Mouse (Mus musculus): ENCODE data around the gene Flcn. TPM values are rescaled to one million over a fixed set of nuclear protein-coding genes. Genes with fewer than 3 reads are reported as not detected.

Gene Flcn
- polyA plus RNA-seq, 1 experiment from 2014 or later = 41.8 TPM

DNA sequence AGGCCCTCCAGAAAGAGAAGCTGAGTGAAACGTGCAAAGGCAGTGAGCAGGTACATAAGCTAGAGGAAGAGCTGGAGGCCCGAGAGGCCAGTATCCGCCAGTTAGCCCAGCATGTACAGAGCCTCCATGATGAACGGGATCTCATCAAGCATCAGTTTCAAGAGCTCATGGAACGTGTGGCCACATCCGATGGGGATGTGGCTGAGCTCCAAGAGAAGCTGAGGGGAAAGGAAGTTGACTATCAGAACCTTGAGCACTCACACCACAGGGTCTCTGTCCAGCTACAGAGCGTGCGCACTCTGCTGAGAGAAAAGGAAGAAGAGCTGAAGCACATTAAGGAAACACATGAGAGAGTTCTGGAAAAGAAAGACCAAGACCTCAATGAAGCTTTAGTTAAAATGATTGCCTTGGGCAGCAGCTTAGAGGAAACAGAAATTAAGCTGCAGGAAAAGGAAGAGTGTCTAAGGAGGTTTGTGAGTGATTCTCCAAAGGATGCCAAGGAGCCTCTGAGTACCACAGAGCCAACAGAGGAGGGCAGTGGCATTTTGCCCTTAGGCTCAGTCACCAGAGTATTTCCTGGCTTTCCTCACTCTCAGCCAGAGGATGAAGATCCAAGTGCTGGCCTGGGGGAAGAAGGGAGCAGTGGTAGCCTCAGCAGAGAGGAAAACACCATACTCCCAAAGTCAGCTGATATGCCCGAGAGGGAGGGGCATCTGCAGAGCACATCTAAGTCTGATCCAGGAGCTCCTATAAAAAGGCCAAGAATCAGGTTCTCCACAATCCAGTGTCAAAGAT lies 51.4 kb downstream of the Flcn start:
- Histone ChIP-seq H3K36me3 (peaks cover 89% of the 10 kb centered on the region), H3K9ac (replicated peaks) (no peak overlapping the region), H3K27ac (replicated peaks) (peak overlapping the region; percentile 54), H3K9me3 (replicated peaks) (no peaks in the 10 kb centered on the region), H3K27me3 (replicated peaks) (no peaks in the 10 kb centered on the region), H3K4me2 (no peak overlapping the region), H3K4me1 (peaks cover 26% of the 10 kb centered on the region), H3K4me3 (replicated peaks) (no peak overlapping the region)
- no peak for ATAC-seq (ENCODE audit: low FRiP score)
- WGBS = 88% methylated on average over 9 of the region's 9 CpGs

DNA sequence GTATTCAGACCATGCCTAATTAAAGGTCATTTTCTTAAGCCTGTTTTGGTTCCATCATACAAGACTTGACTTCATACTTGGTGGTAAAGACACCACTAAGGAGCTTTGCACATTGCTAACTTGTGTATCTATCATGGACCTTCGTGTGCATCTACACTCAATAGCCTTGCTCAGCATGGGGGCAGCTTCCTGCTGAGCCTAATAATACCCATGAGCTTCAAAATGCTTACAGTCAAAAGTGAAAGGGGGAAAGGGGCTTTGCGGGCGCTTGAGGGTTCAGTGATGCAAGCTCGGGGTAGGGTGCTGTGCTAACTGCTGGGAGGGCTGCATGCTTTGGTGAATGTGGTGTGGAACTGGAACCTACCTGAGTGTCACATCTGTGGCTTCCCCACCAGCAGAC lies 53.5 kb downstream of the Flcn start:
- Histone ChIP-seq H3K27ac (replicated peaks) (no peak overlapping the region), H3K4me3 (replicated peaks) (no peak overlapping the region), H3K27me3 (replicated peaks) (no peaks in the 10 kb centered on the region), H3K9me3 (replicated peaks) (no peaks in the 10 kb centered on the region), H3K4me2 (no peak overlapping the region), H3K4me1 (peaks cover 26% of the 10 kb centered on the region), H3K36me3 (peaks cover 90% of the 10 kb centered on the region), H3K9ac (replicated peaks) (no peak overlapping the region)
- 57% methylated on average over 4 of the region's 4 CpGs for WGBS
- no peak for ATAC-seq (ENCODE audit: low FRiP score)

DNA sequence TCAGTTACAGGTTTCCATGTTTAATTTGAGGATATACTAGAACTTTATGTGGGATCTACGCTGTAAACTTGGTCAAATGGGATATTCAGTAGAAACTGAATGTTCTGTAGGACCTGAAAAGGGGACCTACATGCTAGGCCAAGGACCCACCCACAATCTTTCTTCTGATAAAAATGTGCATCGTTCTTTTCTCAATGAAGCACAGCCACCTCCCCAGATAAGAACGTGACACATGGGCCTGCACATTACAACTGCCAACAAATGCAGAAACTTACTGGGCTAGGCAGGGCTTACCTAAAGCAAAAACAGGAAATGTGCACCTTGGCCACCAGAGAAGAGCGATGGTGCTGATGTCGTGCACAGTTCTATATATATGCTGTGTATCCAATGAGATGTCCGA lies 55.3 kb downstream of the Flcn start:
- H3K4me3 ChIP-seq (replicated peaks) = no peak overlapping the region
- H3K9ac ChIP-seq (replicated peaks) = no peak overlapping the region
- peaks cover 19% of the 10 kb centered on the region for H3K4me1 ChIP-seq
- H3K36me3 ChIP-seq = peaks cover 88% of the 10 kb centered on the region
- H3K27me3 ChIP-seq (replicated peaks) = no peaks in the 10 kb centered on the region
- H3K9me3 ChIP-seq (replicated peaks) = no peaks in the 10 kb centered on the region
- H3K27ac ChIP-seq (replicated peaks) = no peak overlapping the region
- H3K4me2 ChIP-seq = no peak overlapping the region
- 96% methylated on average over 6 of the region's 6 CpGs for WGBS
- no peak for ATAC-seq (ENCODE audit: low FRiP score)

DNA sequence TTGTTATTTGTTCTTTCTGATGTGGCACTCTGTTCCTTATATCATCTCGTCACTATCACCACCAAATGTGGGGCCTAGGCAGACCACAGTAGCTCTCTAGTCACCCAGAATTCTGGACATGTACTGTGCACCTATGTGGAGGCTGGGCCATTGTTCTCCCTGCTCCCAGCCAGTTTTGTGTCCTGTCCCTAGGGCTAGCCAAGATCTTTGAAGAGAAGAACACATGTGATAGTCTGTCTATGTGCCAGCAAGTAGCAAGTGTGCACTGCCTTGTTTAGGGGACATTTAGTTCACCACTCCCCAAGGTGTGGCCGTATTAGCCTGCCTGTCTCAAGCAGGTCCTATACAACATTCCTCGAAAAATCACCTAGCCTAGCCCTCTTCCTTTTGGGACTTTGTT lies 60.8 kb downstream of the Flcn start:
- Histone ChIP-seq H3K9ac (replicated peaks) (no peak overlapping the region), H3K27me3 (replicated peaks) (no peaks in the 10 kb centered on the region), H3K27ac (replicated peaks) (no peak overlapping the region), H3K4me3 (replicated peaks) (no peak overlapping the region), H3K36me3 (peaks cover 62% of the 10 kb centered on the region), H3K4me2 (no peak overlapping the region), H3K4me1 (no peaks in the 10 kb centered on the region), H3K9me3 (replicated peaks) (no peaks in the 10 kb centered on the region)
- ATAC-seq (ENCODE audit: low FRiP score) = no peak
- 95% methylated on average over 3 of the region's 3 CpGs for WGBS

DNA sequence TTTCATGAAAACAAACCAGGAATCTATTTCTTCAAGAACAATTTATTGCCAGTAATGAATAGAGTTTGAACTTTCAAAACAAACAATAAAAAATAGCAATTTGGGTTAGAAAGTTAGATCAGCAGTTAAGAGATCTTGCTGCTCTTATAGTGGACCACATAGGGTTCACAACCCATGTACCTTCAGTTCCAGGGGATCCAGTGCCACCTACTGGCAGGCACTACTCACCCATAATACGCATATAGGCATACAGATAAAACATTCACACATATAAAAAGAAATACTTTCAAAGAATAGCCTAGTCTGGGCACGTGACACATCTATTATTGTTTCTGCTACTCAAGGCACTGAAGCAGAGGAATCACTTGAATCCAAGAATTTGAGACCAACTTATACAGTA lies 63.2 kb downstream of the Flcn start:
- ATAC-seq (ENCODE audit: low FRiP score) = no peak
- no peak overlapping the region for H3K4me3 ChIP-seq (replicated peaks)
- H3K9ac ChIP-seq (replicated peaks) = no peak overlapping the region
- no peak overlapping the region for H3K27ac ChIP-seq (replicated peaks)
- no peak overlapping the region for H3K4me2 ChIP-seq
- 93% methylated on average over 2 of the region's 2 CpGs for WGBS
- H3K4me1 ChIP-seq = no peaks in the 10 kb centered on the region
- no peaks in the 10 kb centered on the region for H3K27me3 ChIP-seq (replicated peaks)
- H3K9me3 ChIP-seq (replicated peaks) = no peaks in the 10 kb centered on the region
- H3K36me3 ChIP-seq = peaks cover 66% of the 10 kb centered on the region

DNA sequence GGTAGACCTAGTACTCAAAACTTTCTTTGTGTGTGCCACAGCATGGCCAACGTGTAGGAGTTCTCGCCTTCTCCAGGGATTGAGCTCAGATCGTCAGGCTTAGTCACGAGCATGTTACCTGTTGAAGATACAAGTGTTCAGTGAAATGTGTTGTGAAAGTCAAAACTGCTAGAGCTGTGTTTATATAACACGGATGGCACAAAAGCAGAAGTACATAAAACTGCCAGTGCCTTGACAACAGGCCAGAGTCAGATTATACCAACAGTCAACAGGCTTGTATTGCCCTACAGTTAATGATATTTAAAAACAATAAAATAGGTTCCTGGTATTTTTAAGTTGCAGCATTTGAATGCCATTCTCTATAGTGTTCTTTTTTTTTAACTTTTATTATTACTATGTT lies 64.0 kb downstream of the Flcn start:
- Histone ChIP-seq H3K27ac (replicated peaks) (no peak overlapping the region), H3K9me3 (replicated peaks) (no peaks in the 10 kb centered on the region), H3K4me3 (replicated peaks) (no peak overlapping the region), H3K36me3 (peaks cover 67% of the 10 kb centered on the region), H3K4me2 (no peak overlapping the region), H3K27me3 (replicated peaks) (no peaks in the 10 kb centered on the region), H3K9ac (replicated peaks) (no peak overlapping the region), H3K4me1 (no peaks in the 10 kb centered on the region)
- WGBS = 92% methylated on average over 5 of the region's 5 CpGs
- ATAC-seq (ENCODE audit: low FRiP score) = no peak

DNA sequence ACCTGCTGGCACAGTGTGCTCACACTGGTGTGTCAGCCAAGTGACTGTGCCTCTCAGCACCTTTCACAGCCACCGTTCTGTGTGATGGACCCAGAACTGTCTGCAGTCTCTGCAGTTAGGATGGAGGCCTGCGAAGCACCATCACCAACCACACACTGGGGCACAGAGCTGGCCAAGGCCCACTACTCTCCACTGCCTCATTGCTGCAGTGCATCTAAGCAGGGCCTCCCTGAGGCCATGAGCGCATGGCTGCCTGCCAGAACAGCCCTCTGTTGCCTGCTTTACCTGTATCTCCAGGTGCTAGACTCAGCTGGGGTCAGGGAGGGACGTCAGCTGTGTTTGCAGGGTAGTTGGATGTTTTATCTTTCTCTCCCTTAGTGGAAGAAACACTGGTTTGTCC lies 65.4 kb downstream of the Flcn start:
- Histone ChIP-seq H3K27ac (replicated peaks) (no peak overlapping the region), H3K36me3 (peaks cover 68% of the 10 kb centered on the region), H3K9ac (replicated peaks) (no peak overlapping the region), H3K4me1 (no peaks in the 10 kb centered on the region), H3K9me3 (replicated peaks) (no peaks in the 10 kb centered on the region), H3K4me3 (replicated peaks) (no peak overlapping the region), H3K27me3 (replicated peaks) (no peaks in the 10 kb centered on the region), H3K4me2 (no peak overlapping the region)
- ATAC-seq (ENCODE audit: low FRiP score) = no peak
- 94% methylated on average over 4 of the region's 4 CpGs for WGBS

DNA sequence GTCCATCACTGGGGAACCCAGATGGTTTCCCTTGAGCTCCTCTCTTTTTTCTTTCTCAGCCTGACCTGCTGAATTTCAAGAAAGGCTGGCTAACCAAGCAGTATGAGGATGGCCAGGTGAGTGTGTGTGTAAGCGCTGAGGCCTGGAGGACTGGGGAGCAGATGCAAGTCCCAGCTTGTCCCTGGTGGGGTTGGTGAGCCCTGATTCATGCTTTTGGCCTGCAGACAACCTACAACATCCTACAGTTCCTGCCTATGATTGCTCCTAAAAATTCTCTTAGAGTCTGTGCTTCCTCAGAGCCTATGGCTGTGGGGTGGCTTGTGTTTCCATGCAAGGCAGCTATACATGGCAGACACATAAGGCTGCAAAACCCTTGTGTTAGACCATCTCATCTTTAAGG lies 66.1 kb downstream of the Flcn start:
- no peaks in the 10 kb centered on the region for H3K9me3 ChIP-seq (replicated peaks)
- no peak for ATAC-seq (ENCODE audit: low FRiP score)
- H3K4me3 ChIP-seq (replicated peaks) = no peak overlapping the region
- H3K9ac ChIP-seq (replicated peaks) = no peak overlapping the region
- H3K4me1 ChIP-seq = no peaks in the 10 kb centered on the region
- H3K27me3 ChIP-seq (replicated peaks) = no peaks in the 10 kb centered on the region
- peaks cover 68% of the 10 kb centered on the region for H3K36me3 ChIP-seq
- H3K27ac ChIP-seq (replicated peaks) = no peak overlapping the region
- H3K4me2 ChIP-seq = no peak overlapping the region
- 100% methylated on average over 1 of the region's 1 CpGs for WGBS

DNA sequence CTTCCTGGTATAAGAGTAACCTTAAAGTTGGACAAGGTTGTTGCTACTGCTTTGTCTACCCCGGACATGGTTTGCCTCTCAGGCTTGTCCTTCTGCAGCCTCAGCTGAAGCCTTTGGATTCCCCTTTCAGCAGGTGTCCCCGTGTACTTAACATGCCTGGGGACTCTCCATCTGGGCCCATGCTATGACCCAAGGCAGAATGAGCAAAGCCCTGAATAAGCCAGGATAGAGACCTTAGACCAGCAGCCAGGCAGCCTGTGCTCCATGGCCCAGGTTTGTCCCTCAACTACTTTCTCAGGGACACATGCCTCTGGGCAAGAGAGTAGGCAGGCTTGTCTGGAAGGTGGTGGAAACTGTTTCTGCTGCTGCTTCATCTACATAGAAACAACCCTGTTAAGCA lies 66.5 kb downstream of the Flcn start:
- Histone ChIP-seq H3K36me3 (peaks cover 68% of the 10 kb centered on the region), H3K4me3 (replicated peaks) (no peak overlapping the region), H3K27me3 (replicated peaks) (no peaks in the 10 kb centered on the region), H3K9ac (replicated peaks) (no peak overlapping the region), H3K4me1 (no peaks in the 10 kb centered on the region), H3K4me2 (no peak overlapping the region), H3K9me3 (replicated peaks) (no peaks in the 10 kb centered on the region), H3K27ac (replicated peaks) (no peak overlapping the region)
- no peak for ATAC-seq (ENCODE audit: low FRiP score)
- WGBS = 94% methylated on average over 2 of the region's 2 CpGs

DNA sequence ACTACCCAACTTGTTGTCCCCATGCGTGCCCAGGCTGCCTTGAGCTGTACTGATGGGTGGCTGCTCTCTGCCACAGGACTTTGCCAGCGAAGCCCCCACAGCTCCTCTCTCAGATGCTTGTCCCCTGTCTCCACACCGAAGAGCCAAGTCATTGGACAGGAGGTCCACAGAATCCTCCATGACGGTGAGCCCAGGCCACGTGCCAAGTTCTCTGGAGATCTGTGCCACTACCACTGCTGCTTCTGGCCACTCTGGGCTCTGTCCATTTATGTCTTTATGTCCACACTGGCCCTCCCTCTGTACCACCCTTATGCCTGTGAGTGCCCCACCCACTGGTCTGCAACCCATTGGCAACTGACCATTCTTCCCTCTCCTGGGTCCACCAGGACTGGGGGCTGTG lies 67.9 kb downstream of the Flcn start:
- Histone ChIP-seq H3K27me3 (replicated peaks) (no peaks in the 10 kb centered on the region), H3K9ac (replicated peaks) (no peak overlapping the region), H3K9me3 (replicated peaks) (no peaks in the 10 kb centered on the region), H3K36me3 (peaks cover 80% of the 10 kb centered on the region), H3K4me3 (replicated peaks) (no peak overlapping the region), H3K4me1 (no peaks in the 10 kb centered on the region), H3K4me2 (no peak overlapping the region), H3K27ac (replicated peaks) (no peak overlapping the region)
- no peak for ATAC-seq (ENCODE audit: low FRiP score)
- 97% methylated on average over 5 of the region's 5 CpGs for WGBS

All from neural tube, embryonic 15.5 days (tissue).